Mouse (Mus musculus): ENCODE results near the gene Itih5. TPM values are rescaled to one million over a fixed set of nuclear protein-coding genes. Genes with fewer than 3 reads are reported as not detected.
A peak's percentile ranks its signal among the peaks of the same experiment; 100 is the strongest.

The Itih5 gene
- total and polyA plus RNA-seq, 2 experiments from 2014 or later = 7.4 to 42.9 TPM

DNA sequence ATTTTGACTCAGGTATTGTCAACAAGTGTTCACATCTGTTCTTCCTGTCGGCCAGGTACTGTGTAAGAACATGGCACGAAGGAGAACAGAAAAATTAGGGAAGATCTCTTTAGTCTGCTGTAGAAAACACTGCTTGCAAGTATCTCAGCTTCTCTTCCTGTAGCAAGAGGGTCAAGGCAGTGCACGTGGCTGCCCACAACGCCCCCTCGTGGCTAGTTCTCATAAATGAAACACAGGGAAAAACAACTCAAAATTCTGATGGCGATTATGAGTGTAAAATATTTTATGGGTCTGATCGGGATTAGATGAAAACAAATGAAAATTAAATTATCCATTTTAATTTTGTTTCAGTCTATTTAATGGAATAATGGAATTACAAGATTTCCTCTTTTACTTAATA lies 146.9 kb downstream of the Itih5 start:
- ATAC-seq (ENCODE audit: insufficient read depth, low read depth) = no peak

DNA sequence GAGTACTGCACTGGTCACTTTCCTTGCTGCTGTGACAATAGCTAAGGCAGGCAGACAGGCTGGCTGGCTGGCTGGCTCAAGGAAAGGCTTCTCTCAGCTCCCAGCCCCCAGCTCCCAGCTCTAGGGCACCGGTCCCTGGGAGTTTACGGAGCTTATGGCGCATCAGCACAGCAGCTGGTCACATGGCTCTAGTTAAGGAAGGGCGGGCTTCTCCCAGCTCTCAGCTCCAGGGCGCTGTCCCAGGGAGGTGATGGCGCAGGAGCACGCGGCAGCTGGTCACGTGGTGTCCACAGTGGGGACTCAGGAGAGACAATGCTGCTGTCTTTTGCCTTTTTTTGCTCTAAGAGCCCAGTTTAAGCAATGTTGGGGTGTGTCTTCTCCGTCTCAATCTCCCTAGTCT lies 147.4 kb downstream of the Itih5 start:
- Histone ChIP-seq H3K36me3 (replicated peaks; ENCODE audit: control insufficient read depth, insufficient read depth, low read length) (no peaks in the 10 kb centered on the region), H3K27ac (ENCODE audit: low read depth) (no peak overlapping the region), H3K4me3 (ENCODE audit: low read depth, low read length) (no peak overlapping the region), H3K4me2 (ENCODE audit: low read depth, low read length) (peak overlapping the region; percentile 31; the same call in 1 of the 2 replicates), H3K9ac (replicated peaks; ENCODE audit: low read depth, low read length) (no peak overlapping the region), H3K4me1 (ENCODE audit: control insufficient read depth, insufficient read depth) (no peaks in the 10 kb centered on the region), H3K9me3 (replicated peaks; ENCODE audit: control insufficient read depth, low read length) (no peaks in the 10 kb centered on the region), H3K27me3 (ENCODE audit: control insufficient read depth, insufficient read depth, low read length) (peaks cover 4% of the 10 kb centered on the region; the same call in 1 of the 2 replicates)
- DNase-seq (ENCODE audit: low spot score) = no peak
- TF ChIP-seq EP300 (IDR thresholded peaks at IDR 0.05; ENCODE audit: low read depth) = no peak
- TF ChIP-seq CTCF (IDR thresholded peaks at IDR 0.05; ENCODE audit: low read depth) = no peak
- ATAC-seq (ENCODE audit: insufficient read depth, low read depth) = peak; percentile 58
- 30% methylated on average over 10 of the region's 10 CpGs for WGBS

More for the DNA sequence above, 146.9 kb downstream of the Itih5 start:
- no peak for DNase-seq (ENCODE audit: low spot score)
- H3K4me3 ChIP-seq (ENCODE audit: low read depth, low read length) = no peak overlapping the region
- H3K9ac ChIP-seq (replicated peaks; ENCODE audit: low read depth, low read length) = no peak overlapping the region
- peaks cover 4% of the 10 kb centered on the region; the same call in 1 of the 2 replicates for H3K27me3 ChIP-seq (ENCODE audit: control insufficient read depth, insufficient read depth, low read length)
- H3K4me1 ChIP-seq (ENCODE audit: control insufficient read depth, insufficient read depth) = no peaks in the 10 kb centered on the region
- no peaks in the 10 kb centered on the region for H3K9me3 ChIP-seq (replicated peaks; ENCODE audit: control insufficient read depth, low read length)
- TF ChIP-seq EP300 (IDR thresholded peaks at IDR 0.05; ENCODE audit: low read depth) = no peak
- TF ChIP-seq CTCF (IDR thresholded peaks at IDR 0.05; ENCODE audit: low read depth) = no peak
- no peaks in the 10 kb centered on the region for H3K36me3 ChIP-seq (replicated peaks; ENCODE audit: control insufficient read depth, insufficient read depth, low read length)
- H3K4me2 ChIP-seq (ENCODE audit: low read depth, low read length) = no peak overlapping the region
- 52% methylated on average over 7 of the region's 7 CpGs for WGBS
- H3K27ac ChIP-seq (ENCODE audit: low read depth) = no peak overlapping the region

DNA sequence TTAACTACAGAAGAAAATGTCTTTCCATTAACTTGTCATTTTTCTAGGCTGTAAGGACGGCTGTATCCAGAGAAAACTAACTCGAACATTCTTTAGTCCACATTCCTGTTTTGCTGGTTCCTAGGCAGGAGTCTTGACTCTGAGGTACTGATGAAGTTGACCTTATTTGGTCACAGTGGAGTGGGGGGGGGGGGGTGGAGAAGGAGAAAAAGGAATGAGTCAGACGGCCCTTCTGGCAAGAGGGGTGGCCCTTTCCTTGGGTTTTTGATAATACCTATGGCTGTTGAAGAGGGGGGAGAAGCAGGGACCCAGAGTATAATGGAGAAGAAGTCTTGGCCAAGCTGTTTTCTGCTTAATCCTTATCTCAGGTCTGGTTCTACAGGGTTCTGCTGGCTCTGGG lies 148.0 kb downstream of the Itih5 start:
- no peaks in the 10 kb centered on the region for H3K36me3 ChIP-seq (replicated peaks; ENCODE audit: control insufficient read depth, insufficient read depth, low read length)
- no peak for ATAC-seq (ENCODE audit: insufficient read depth, low read depth)
- no peaks in the 10 kb centered on the region for H3K9me3 ChIP-seq (replicated peaks; ENCODE audit: control insufficient read depth, low read length)
- H3K27me3 ChIP-seq (ENCODE audit: control insufficient read depth, insufficient read depth, low read length) = peaks cover 4% of the 10 kb centered on the region; the same call in 1 of the 2 replicates
- TF ChIP-seq CTCF (IDR thresholded peaks at IDR 0.05; ENCODE audit: low read depth) (no peak), EP300 (IDR thresholded peaks at IDR 0.05; ENCODE audit: low read depth) (no peak)
- no peak overlapping the region for H3K9ac ChIP-seq (replicated peaks; ENCODE audit: low read depth, low read length)
- H3K4me3 ChIP-seq (ENCODE audit: low read depth, low read length) = no peak overlapping the region
- no peak overlapping the region for H3K4me2 ChIP-seq (ENCODE audit: low read depth, low read length)
- 37% methylated on average over 3 of the region's 3 CpGs for WGBS
- H3K27ac ChIP-seq (ENCODE audit: low read depth) = no peak overlapping the region
- no peaks in the 10 kb centered on the region for H3K4me1 ChIP-seq (ENCODE audit: control insufficient read depth, insufficient read depth)
- DNase-seq (ENCODE audit: low spot score) = no peak

DNA sequence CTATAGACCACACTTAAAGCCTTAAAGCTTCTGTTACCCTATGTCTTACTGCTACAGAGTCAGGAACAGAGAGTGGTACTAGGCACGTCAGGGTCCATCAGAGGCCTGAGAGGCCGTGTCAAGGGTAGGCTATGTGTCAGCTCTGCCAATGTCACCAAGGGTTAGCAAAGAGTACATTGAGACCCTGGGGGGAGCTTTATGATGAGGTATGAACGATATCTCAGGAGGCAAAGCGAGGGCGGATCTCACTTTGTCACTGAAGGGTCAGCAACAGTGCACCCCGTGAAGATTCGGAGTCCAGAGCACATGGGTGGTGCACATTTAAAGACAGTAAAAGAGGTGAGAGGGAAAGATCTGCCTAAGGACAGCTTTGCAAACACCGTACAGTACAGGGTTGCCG lies 148.6 kb downstream of the Itih5 start:
- peaks cover 4% of the 10 kb centered on the region; the same call in 1 of the 2 replicates for H3K27me3 ChIP-seq (ENCODE audit: control insufficient read depth, insufficient read depth, low read length)
- no peak overlapping the region for H3K4me3 ChIP-seq (ENCODE audit: low read depth, low read length)
- TF ChIP-seq CTCF (IDR thresholded peaks at IDR 0.05; ENCODE audit: low read depth) (no peak), EP300 (IDR thresholded peaks at IDR 0.05; ENCODE audit: low read depth) (no peak)
- 86% methylated on average over 9 of the region's 9 CpGs for WGBS
- no peaks in the 10 kb centered on the region for H3K4me1 ChIP-seq (ENCODE audit: control insufficient read depth, insufficient read depth)
- no peaks in the 10 kb centered on the region for H3K36me3 ChIP-seq (replicated peaks; ENCODE audit: control insufficient read depth, insufficient read depth, low read length)
- DNase-seq (ENCODE audit: low spot score) (no peak), ATAC-seq (ENCODE audit: insufficient read depth, low read depth) (no peak)
- H3K4me2 ChIP-seq (ENCODE audit: low read depth, low read length) = no peak overlapping the region
- H3K9me3 ChIP-seq (replicated peaks; ENCODE audit: control insufficient read depth, low read length) = no peaks in the 10 kb centered on the region
- H3K27ac ChIP-seq (ENCODE audit: low read depth) = no peak overlapping the region
- H3K9ac ChIP-seq (replicated peaks; ENCODE audit: low read depth, low read length) = no peak overlapping the region

DNA sequence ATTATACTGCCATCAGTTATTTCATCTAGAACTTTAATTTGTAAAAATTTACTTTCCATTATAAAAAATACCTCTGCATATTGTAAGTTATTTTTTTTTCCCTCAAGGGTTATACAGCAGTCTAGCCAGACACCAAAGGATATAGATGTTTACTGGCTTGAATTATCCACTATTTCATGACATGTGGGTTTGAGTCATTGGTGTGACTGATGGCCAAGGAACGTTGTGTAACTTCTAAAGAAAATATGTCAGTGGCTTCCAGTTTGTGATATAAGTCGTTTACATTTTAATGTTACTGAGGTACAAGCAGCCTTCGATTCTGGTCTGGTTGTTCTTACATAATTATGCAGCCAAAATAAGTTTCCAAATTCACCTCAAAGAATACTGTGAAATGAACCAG lies 151.5 kb downstream of the Itih5 start:
- Histone ChIP-seq H3K4me1 (ENCODE audit: control insufficient read depth, insufficient read depth) (no peaks in the 10 kb centered on the region), H3K27ac (ENCODE audit: low read depth) (no peak overlapping the region), H3K9ac (replicated peaks; ENCODE audit: low read depth, low read length) (no peak overlapping the region), H3K27me3 (ENCODE audit: control insufficient read depth, insufficient read depth, low read length) (peaks cover 3% of the 10 kb centered on the region; the same call in 1 of the 2 replicates), H3K36me3 (replicated peaks; ENCODE audit: control insufficient read depth, insufficient read depth, low read length) (no peaks in the 10 kb centered on the region), H3K4me3 (ENCODE audit: low read depth, low read length) (no peak overlapping the region), H3K4me2 (ENCODE audit: low read depth, low read length) (no peak overlapping the region), H3K9me3 (replicated peaks; ENCODE audit: control insufficient read depth, low read length) (no peaks in the 10 kb centered on the region)
- no peak for ATAC-seq (ENCODE audit: insufficient read depth, low read depth)
- no peak for DNase-seq (ENCODE audit: low spot score)
- WGBS = 59% methylated on average over 3 of the region's 3 CpGs
- TF ChIP-seq CTCF (IDR thresholded peaks at IDR 0.05; ENCODE audit: low read depth) = no peak
- no peak for TF ChIP-seq EP300 (IDR thresholded peaks at IDR 0.05; ENCODE audit: low read depth)

Other genes with a start within 250 kb of the Itih5 start
- gene Taf3, start 105.0 kb upstream of the Itih5 start, total RNA-seq (2014; rRNA removed; ENCODE audit: low replicate concordance) = 2.2 and 3.0 TPM in 2 replicates
- 6.3 and 6.6 TPM in 2 replicates for gene Taf3, start 105.0 kb upstream of the Itih5 start, polyA plus RNA-seq (2015; fragmentation: Nextera tagmentation; extraction: Ambion mirVana)
- 1,755 and 1,815 TPM in 2 replicates for gene Atp5c1, start 73.1 kb upstream of the Itih5 start, total RNA-seq (2014; rRNA removed; ENCODE audit: low replicate concordance)
- 2,592 and 2,686 TPM in 2 replicates for gene Atp5c1, start 73.1 kb upstream of the Itih5 start, polyA plus RNA-seq (2015; fragmentation: Nextera tagmentation; extraction: Ambion mirVana)
- 0.19 and 9.7 TPM in 2 replicates for gene Kin, start 73.0 kb upstream of the Itih5 start, total RNA-seq (2014; rRNA removed; ENCODE audit: low replicate concordance)
- 18.9 and 20.7 TPM in 2 replicates for gene Kin, start 73.0 kb upstream of the Itih5 start, polyA plus RNA-seq (2015; fragmentation: Nextera tagmentation; extraction: Ambion mirVana)
- gene Itih2, start 22.2 kb upstream of the Itih5 start, total RNA-seq (2014; rRNA removed; ENCODE audit: low replicate concordance) = 0.85 and 1.1 TPM in 2 replicates
- 0.32 and 0.42 TPM in 2 replicates for gene Itih2, start 22.2 kb upstream of the Itih5 start, polyA plus RNA-seq (2015; fragmentation: Nextera tagmentation; extraction: Ambion mirVana)
- gene Sfmbt2, start 216.9 kb downstream of the Itih5 start, total RNA-seq (2014; rRNA removed; ENCODE audit: low replicate concordance) = 0.54 and 1.9 TPM in 2 replicates
- gene Sfmbt2, start 216.9 kb downstream of the Itih5 start, polyA plus RNA-seq (2015; fragmentation: Nextera tagmentation; extraction: Ambion mirVana) = 0.51 and 0.66 TPM in 2 replicates